Mouse (Mus musculus) G1E (cell line): ENCODE measurements around the gene Clcnkb.

Experiments used
- GATA1 ChIP-seq: IDR thresholded peaks from 2 replicates; pipeline ENCODE4 v1.6.1; 2012; ENCODE audit warnings: borderline replicate concordance, low read length, inconsistent platforms, mixed read lengths
- GATA2 ChIP-seq: IDR thresholded peaks from 2 replicates; pipeline ENCODE4 v1.6.1; 2012; ENCODE audit warnings: low read depth, low read length, inconsistent platforms, borderline replicate concordance
- TAL1 ChIP-seq: conservative IDR thresholded peaks from 2 replicates; pipeline ENCODE4 v1.6.1; 2012; ENCODE audit warnings: low read depth, low read length, inconsistent platforms, mixed read lengths

DNA sequence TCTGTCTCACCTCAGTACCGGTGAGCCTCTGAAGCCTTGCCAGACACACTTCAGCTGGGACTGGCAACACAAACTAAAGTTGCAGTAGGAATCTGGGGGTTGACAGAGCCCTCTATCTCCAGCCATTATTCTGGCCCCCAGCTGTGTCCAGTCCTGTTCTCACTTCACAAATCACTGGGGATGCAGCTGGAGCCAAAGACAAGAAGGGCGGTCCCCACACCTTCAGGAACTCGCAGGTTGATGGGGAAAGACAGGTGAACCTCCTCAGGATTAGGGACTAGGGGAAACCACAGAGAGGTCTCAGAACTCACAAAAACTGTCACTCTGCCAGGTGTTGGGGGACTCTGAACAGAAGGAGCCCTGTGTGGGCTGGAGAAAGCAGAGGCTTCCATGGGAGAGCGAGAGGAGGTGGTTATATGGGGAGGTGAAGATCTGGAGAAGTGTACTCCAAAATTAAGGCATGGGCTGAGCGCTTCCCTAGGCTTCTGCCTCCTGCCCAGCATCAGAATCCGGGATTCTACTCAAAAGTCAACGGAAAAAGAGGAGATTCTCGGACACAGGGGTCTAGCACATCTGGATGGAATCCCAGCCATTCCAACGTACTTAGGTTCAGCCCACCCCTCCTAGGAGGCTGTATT is 4.5 kb upstream of the Clcnkb start, which contains the start of gene Hspb7:
- no peak for TF ChIP-seq GATA2
- no peak for TF ChIP-seq GATA1
- TF ChIP-seq TAL1, result no peak
